Mouse (Mus musculus) cerebellum, adult 18-20 months (tissue): ENCODE measurements around the gene Mroh2b.

Source experiments
- DNase-seq, 2 experiments: peaks; one replicate each; pipeline ENCODE4 v3.0.0; 2021

Gene Mroh2b

GRCm38 (mm10) chr15:4898437-4898836 lies at the start of gene Mroh2b:
Mroh2b (plus strand) TSS chr15:4898737.
- DNase-seq, result no peak

GRCm38 (mm10) chr15:4850015-4850414 lies 48.5 kb upstream of the Mroh2b start:
- DNase-seq, result no peak

GRCm38 (mm10) chr15:4894962-4895361 lies 3.6 kb upstream of the Mroh2b start:
- DNase-seq, result no peak

- no peak for DNase-seq
Measured at GRCm38 (mm10) chr15:4934731-4935130, 36.2 kb downstream of the Mroh2b start.

GRCm38 (mm10) chr15:4973355-4973754 lies 74.8 kb downstream of the Mroh2b start:
- no peak for DNase-seq

GRCm38 (mm10) chr15:5002903-5003302 lies 104.4 kb downstream of the Mroh2b start:
- no peak for DNase-seq

GRCm38 (mm10) chr15:5003503-5004196 lies 105.1 kb downstream of the Mroh2b start:
- DNase-seq, result no peak

GRCm38 (mm10) chr15:5009644-5010107 lies 111.1 kb downstream of the Mroh2b start:
- no peak for DNase-seq
